In genomic region chr11:41682991-41683390, GRCm38 (mm10) we compare ENCODE assay signal across 21 mouse cellular contexts.
"Had no signal": no experiment of that assay in that cellular context is flagged by ENCODE, and none has a peak within 500 bp of the region (broad histone marks: within the 10 kb centered on the region; RNA-seq: fewer than 3 reads in every experiment).

No protein-coding gene starts in this region.

- H3K27ac ChIP-seq: intestine, embryonic 15.5 days; kidney, embryonic 15.5 days; limb, embryonic 12.5 days; limb, embryonic 15.5 days; liver, embryonic 12.5 days; liver, embryonic 15.5 days; lung, embryonic 15.5 days; neural tube, embryonic 13.5 days; stomach, embryonic 15.5 days had no signal

- H3K27me3 ChIP-seq: intestine, embryonic 15.5 days; kidney, embryonic 15.5 days; limb, embryonic 12.5 days; limb, embryonic 15.5 days; liver, embryonic 12.5 days; liver, embryonic 15.5 days; lung, embryonic 15.5 days; megakaryocyte, embryonic 14.5 days; neural tube, embryonic 13.5 days; stomach, embryonic 15.5 days had no signal

- H3K4me1 ChIP-seq: intestine, embryonic 15.5 days; kidney, embryonic 15.5 days; limb, embryonic 12.5 days; limb, embryonic 15.5 days; liver, embryonic 12.5 days; liver, embryonic 15.5 days; lung, embryonic 15.5 days; megakaryocyte, embryonic 14.5 days; stomach, embryonic 15.5 days had no signal

- ATAC-seq: intestine, embryonic 15.5 days; liver, embryonic 12.5 days had no signal

- H3K9ac ChIP-seq: intestine, embryonic 15.5 days; kidney, embryonic 15.5 days; limb, embryonic 12.5 days; limb, embryonic 15.5 days; liver, embryonic 12.5 days; liver, embryonic 15.5 days; lung, embryonic 15.5 days; neural tube, embryonic 13.5 days; stomach, embryonic 15.5 days had no signal

- H3K36me3 ChIP-seq: intestine, embryonic 15.5 days; kidney, embryonic 15.5 days; limb, embryonic 12.5 days; limb, embryonic 15.5 days; liver, embryonic 12.5 days; liver, embryonic 15.5 days; lung, embryonic 15.5 days; neural tube, embryonic 13.5 days; stomach, embryonic 15.5 days had no signal

- H3K4me3 ChIP-seq: intestine, embryonic 15.5 days; kidney, embryonic 15.5 days; limb, embryonic 12.5 days; limb, embryonic 15.5 days; liver, embryonic 12.5 days; liver, embryonic 15.5 days; lung, embryonic 15.5 days; megakaryocyte, embryonic 14.5 days; neural tube, embryonic 13.5 days; stomach, embryonic 15.5 days had no signal

- H3K9me3 ChIP-seq: intestine, embryonic 15.5 days; kidney, embryonic 15.5 days; limb, embryonic 12.5 days; limb, embryonic 15.5 days; liver, embryonic 12.5 days; liver, embryonic 15.5 days; lung, embryonic 15.5 days; megakaryocyte, embryonic 14.5 days; neural tube, embryonic 13.5 days; stomach, embryonic 15.5 days had no signal

- H3K4me2 ChIP-seq: intestine, embryonic 15.5 days; kidney, embryonic 15.5 days; limb, embryonic 12.5 days; limb, embryonic 15.5 days; liver, embryonic 12.5 days; liver, embryonic 15.5 days; lung, embryonic 15.5 days; neural tube, embryonic 13.5 days; stomach, embryonic 15.5 days had no signal

- DNase-seq: kidney, adult 11 months; kidney, adult 8-10 months; kidney, postnatal 10 days; kidney, postnatal 36 days; left cerebral cortex, postnatal 4 days; lung, adult 18-20 months; lung, postnatal 10 days; lung, postnatal 36 days; right cerebral cortex, postnatal 25 days; spleen, adult 18-20 months; thymus, postnatal 25 days had no signal
